Mouse (Mus musculus) liver, embryonic 16.5 days (tissue): Measurements from ENCODE around the gene Hip1. TPM values are rescaled to one million over a fixed set of nuclear protein-coding genes. Genes with fewer than 3 reads are reported as not detected.
A peak's percentile ranks its signal among the peaks of the same experiment; 100 is the strongest.

Experiments used
- ATAC-seq: fragments of 200-750 bp; cut with Nextera tagmentation; 2 replicates; pipeline ENCODE4 v1.8.0; 2017; ENCODE audit warnings: low read depth, mild to moderate bottlenecking, moderate number of reproducible peaks, moderate library complexity
- H3K27ac ChIP-seq: fragments of 300-500 bp; sonication (generic); 2 replicates; pipeline ENCODE4 v1.5.1; 2014; ENCODE audit warnings: mild to moderate bottlenecking, low read length
- H3K27me3 ChIP-seq: fragments of 300-500 bp; sonication (generic); 2 replicates; pipeline ENCODE4 v1.6.1; 2014; ENCODE audit warnings: low read depth, low read length, mixed read lengths; ENCODE audit not compliant: control insufficient read depth, insufficient read depth
- H3K36me3 ChIP-seq: fragments of 300-500 bp; sonication (generic); 2 replicates; pipeline ENCODE4 v1.6.1; 2014; ENCODE audit warnings: mild to moderate bottlenecking; ENCODE audit not compliant: control insufficient read depth, insufficient read depth
- H3K4me1 ChIP-seq: fragments of 300-500 bp; sonication (generic); 2 replicates; pipeline ENCODE4 v1.6.1; 2014; ENCODE audit warnings: low read depth, low read length, mixed read lengths; ENCODE audit not compliant: control insufficient read depth
- H3K4me2 ChIP-seq: fragments of 300-500 bp; sonication (generic); 2 replicates; pipeline ENCODE4 v1.6.1; 2014; ENCODE audit warnings: low read depth, low read length, mixed read lengths
- H3K4me3 ChIP-seq: fragments of 300-500 bp; sonication (generic); 2 replicates; pipeline ENCODE4 v1.5.1; 2014; ENCODE audit warnings: low read depth, mild to moderate bottlenecking, low read length
- H3K9ac ChIP-seq: fragments of 300-500 bp; sonication (generic); 2 replicates; pipeline ENCODE4 v1.6.1; 2014; ENCODE audit warnings: low read depth, low read length
- H3K9me3 ChIP-seq: fragments of 300-500 bp; sonication (generic); replicated peaks from 2 replicates; pipeline ENCODE4 v1.6.1; 2016; ENCODE audit warnings: low read length; ENCODE audit not compliant: control insufficient read depth
- WGBS: fragments of 180-500 bp; shearing (Covaris S2); extraction: QIAGEN DNeasy Blood & Tissue Kit; methylation state at CpG from one replicate; pipeline ENCODE4 v1.1.7; 2014; ENCODE audit not compliant: insufficient replicate concordance; 5-methylcytosine and 5-hydroxymethylcytosine counted together
- polyA plus RNA-seq: library from polyadenylated mRNA; unstranded; fragments of >200 nt; fragmentation: Nextera tagmentation; extraction: Ambion mirVana; gene quantifications from 2 replicates; pipeline ENCODE4 v1.2.1, GENCODE M21; 2015

Gene Hip1
- polyA plus RNA-seq, 1 experiment from 2014 or later: 3.9 TPM

- Histone ChIP-seq H3K27ac (no peak overlapping the region), H3K27me3 (no peaks in the 10 kb centered on the region), H3K36me3 (no peaks in the 10 kb centered on the region), H3K9ac (no peak overlapping the region), H3K9me3 (no peaks in the 10 kb centered on the region), H3K4me3 (no peak overlapping the region), H3K4me1 (no peaks in the 10 kb centered on the region), H3K4me2 (no peak overlapping the region)
- no peak for ATAC-seq
- WGBS: 44% methylated on average over 6 of the region's 6 CpGs
Measured at GRCm38 (mm10) chr5:135567556-135568265, 22.8 kb upstream of the Hip1 start.

DNA sequence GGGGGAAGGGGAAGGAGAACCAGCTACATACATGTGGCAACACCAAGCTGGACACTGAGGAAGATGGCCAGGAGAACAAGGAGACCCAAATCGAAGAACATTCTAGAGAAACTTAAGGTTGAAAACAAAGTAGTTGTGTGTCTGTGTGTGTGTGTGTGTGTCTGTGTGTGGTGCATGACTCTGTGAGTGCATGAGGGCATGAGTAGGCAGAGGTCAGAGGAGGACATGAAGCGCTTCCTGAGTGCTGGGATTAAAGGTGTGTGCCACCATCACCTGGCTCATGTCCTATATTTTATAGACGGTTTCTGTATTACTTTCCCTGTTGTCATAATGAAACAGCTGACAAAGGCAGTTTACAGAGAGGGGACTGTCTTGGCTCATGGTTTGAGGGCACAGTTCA, 18.5 kb upstream of the Hip1 start, which contains the start of gene Ccl26:
Ccl26 (minus strand) TSS at position 101 of the 400 bp plus-strand sequence.
- no peak for ATAC-seq
- H3K4me1 ChIP-seq: no peaks in the 10 kb centered on the region
- no peaks in the 10 kb centered on the region for H3K9me3 ChIP-seq
- WGBS: 65% methylated on average over 3 of the region's 3 CpGs
- H3K27ac ChIP-seq: no peak within 1 kb of the TSS
- no peaks in the 10 kb centered on the region for H3K36me3 ChIP-seq
- no peak within 1 kb of the TSS for H3K9ac ChIP-seq
- no peak within 1 kb of the TSS for H3K4me2 ChIP-seq
- H3K27me3 ChIP-seq: no peaks in the 10 kb centered on the region
- no peak within 1 kb of the TSS for H3K4me3 ChIP-seq

GRCm38 (mm10) chr5:135557671-135558070, 12.8 kb upstream of the Hip1 start:
- Histone ChIP-seq H3K4me1 (no peaks in the 10 kb centered on the region), H3K27me3 (no peaks in the 10 kb centered on the region), H3K4me3 (no peak overlapping the region), H3K36me3 (no peaks in the 10 kb centered on the region), H3K9ac (no peak overlapping the region), H3K4me2 (no peak overlapping the region), H3K27ac (no peak overlapping the region), H3K9me3 (no peaks in the 10 kb centered on the region)
- 49% methylated on average over 3 of the region's 3 CpGs for WGBS
- no peak for ATAC-seq

GRCm38 (mm10) chr5:135557051-135557450, 12.1 kb upstream of the Hip1 start:
- Histone ChIP-seq H3K36me3 (no peaks in the 10 kb centered on the region), H3K4me2 (no peak overlapping the region), H3K9me3 (no peaks in the 10 kb centered on the region), H3K27ac (no peak overlapping the region), H3K27me3 (no peaks in the 10 kb centered on the region), H3K4me3 (no peak overlapping the region), H3K9ac (no peak overlapping the region), H3K4me1 (no peaks in the 10 kb centered on the region)
- WGBS: 36% methylated on average over 4 of the region's 4 CpGs
- no peak for ATAC-seq

- 67% methylated on average over 3 of the region's 4 CpGs for WGBS
- Histone ChIP-seq H3K27me3 (no peaks in the 10 kb centered on the region), H3K27ac (no peak overlapping the region), H3K4me1 (no peaks in the 10 kb centered on the region), H3K4me3 (no peak overlapping the region), H3K36me3 (no peaks in the 10 kb centered on the region), H3K9me3 (no peaks in the 10 kb centered on the region), H3K9ac (no peak overlapping the region), H3K4me2 (no peak overlapping the region)
- ATAC-seq: no peak
Measured at GRCm38 (mm10) chr5:135556259-135556658, 11.3 kb upstream of the Hip1 start.

DNA sequence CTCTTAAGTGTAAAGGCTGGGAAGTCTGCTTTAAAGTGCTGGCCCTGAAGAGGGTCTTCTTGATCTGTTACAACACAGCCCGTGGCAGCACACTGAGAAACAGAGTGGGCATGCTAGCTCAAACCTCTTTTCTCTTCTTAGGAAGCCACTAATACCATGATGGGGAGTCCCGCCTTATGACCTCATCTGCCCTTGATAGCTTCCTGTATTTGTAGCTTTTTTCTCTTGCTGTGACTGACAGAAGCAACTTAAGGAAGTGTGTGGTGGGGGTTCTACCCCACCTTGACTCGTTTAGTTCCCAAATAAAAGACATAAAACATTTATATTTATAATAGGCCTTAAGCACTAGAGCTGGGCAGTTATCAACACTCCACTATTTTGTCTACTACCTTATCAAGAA, 6.7 kb upstream of the Hip1 start:
- ATAC-seq: no peak
- H3K4me3 ChIP-seq: no peak overlapping the region
- H3K9ac ChIP-seq: no peak overlapping the region
- H3K36me3 ChIP-seq: no peaks in the 10 kb centered on the region
- no peaks in the 10 kb centered on the region for H3K9me3 ChIP-seq
- no peak overlapping the region for H3K4me2 ChIP-seq
- WGBS: 33% methylated on average over 3 of the region's 3 CpGs
- H3K4me1 ChIP-seq: no peaks in the 10 kb centered on the region
- H3K27me3 ChIP-seq: peaks cover 3% of the 10 kb centered on the region; the same call in 1 of the 2 replicates
- no peak overlapping the region for H3K27ac ChIP-seq

- Histone ChIP-seq H3K36me3 (no peaks in the 10 kb centered on the region), H3K9me3 (no peaks in the 10 kb centered on the region), H3K4me2 (no peak overlapping the region), H3K4me1 (no peaks in the 10 kb centered on the region), H3K4me3 (no peak overlapping the region), H3K9ac (no peak overlapping the region), H3K27me3 (peaks cover 4% of the 10 kb centered on the region; the same call in 1 of the 2 replicates), H3K27ac (no peak overlapping the region)
- no peak for ATAC-seq
- 13% methylated on average over 3 of the region's 3 CpGs for whole genome bisulfite sequencing
Measured at GRCm38 (mm10) chr5:135550910-135551309, 6.0 kb upstream of the Hip1 start.

GRCm38 (mm10) chr5:135547990-135548389, 3.1 kb upstream of the Hip1 start:
- H3K4me3 ChIP-seq: no peak overlapping the region
- peaks cover 7% of the 10 kb centered on the region for H3K4me1 ChIP-seq
- no peak overlapping the region for H3K4me2 ChIP-seq
- WGBS: 84% methylated on average over 2 of the region's 2 CpGs
- H3K9me3 ChIP-seq: no peaks in the 10 kb centered on the region
- H3K36me3 ChIP-seq: no peaks in the 10 kb centered on the region
- H3K9ac ChIP-seq: no peak overlapping the region
- no peak overlapping the region for H3K27ac ChIP-seq
- no peak for ATAC-seq
- H3K27me3 ChIP-seq: peaks cover 19% of the 10 kb centered on the region

DNA sequence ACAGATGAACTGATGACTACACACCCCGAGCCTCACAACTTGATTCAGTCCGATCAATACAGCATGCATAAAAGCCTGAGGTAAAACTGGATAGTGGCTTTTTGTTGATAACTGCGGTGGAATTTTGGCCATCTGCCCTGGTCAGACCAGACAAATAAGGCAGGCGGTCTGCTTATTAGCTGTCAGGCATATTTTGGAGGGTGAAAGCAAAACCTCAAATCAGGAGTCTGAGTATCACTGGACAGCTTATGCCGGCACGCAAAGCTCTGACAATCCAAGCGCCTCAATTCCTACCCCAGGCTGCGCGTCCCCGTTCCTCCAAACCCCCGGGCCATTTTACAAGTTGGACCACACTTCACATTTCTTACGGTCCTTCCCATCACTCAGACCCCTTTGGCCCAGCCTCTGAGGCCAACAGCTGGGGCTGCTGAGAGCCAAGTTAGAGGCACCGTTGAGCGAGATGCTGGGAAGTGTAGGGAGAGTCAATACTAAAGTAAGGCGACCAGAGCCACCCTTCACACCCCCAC, 825 bp downstream of the Hip1 start:
- Histone ChIP-seq H3K4me2 (peak overlapping the region; percentile 71), H3K27ac (no peak overlapping the region), H3K4me1 (peaks cover 7% of the 10 kb centered on the region), H3K4me3 (peak overlapping the region; percentile 63), H3K9ac (no peak overlapping the region), H3K9me3 (no peaks in the 10 kb centered on the region), H3K27me3 (peaks cover 19% of the 10 kb centered on the region), H3K36me3 (no peaks in the 10 kb centered on the region)
- 12% methylated on average over 15 of the region's 15 CpGs for WGBS
- ATAC-seq: no peak
